Mouse (Mus musculus) stomach, postnatal 0 days (tissue): ENCODE measurements around the gene Gm5737. TPM values are rescaled to one million over a fixed set of nuclear protein-coding genes. Genes with fewer than 3 reads are reported as not detected.
A peak's percentile ranks its signal among the peaks of the same experiment; 100 is the strongest.

ENCODE experiments used
- ATAC-seq: fragments of 200-750 bp; cut with Nextera tagmentation; 2 replicates; pipeline ENCODE4 v1.8.0; 2017; ENCODE audit not compliant: low FRiP score, low TSS enrichment
- DNase-seq: peaks from one replicate; pipeline ENCODE4 v3.0.0-alpha.2; 2016; ENCODE audit warnings: low spot score
- H3K27ac ChIP-seq: fragments of 300-500 bp; sonication (generic); replicated peaks from 2 replicates; pipeline ENCODE4 v1.5.1; 2014; ENCODE audit warnings: mild to moderate bottlenecking, control low read depth
- H3K27me3 ChIP-seq: fragments of 300-500 bp; sonication (generic); 2 replicates; pipeline ENCODE4 v1.6.1; 2014; ENCODE audit warnings: low read length; ENCODE audit not compliant: control insufficient read depth, insufficient read depth
- H3K36me3 ChIP-seq: fragments of 300-500 bp; sonication (generic); 2 replicates; pipeline ENCODE4 v1.6.1; 2014; ENCODE audit warnings: low read length, mixed read lengths; ENCODE audit not compliant: control insufficient read depth, insufficient read depth
- H3K4me1 ChIP-seq: fragments of 300-500 bp; sonication (generic); replicated peaks from 2 replicates; pipeline ENCODE4 v1.6.1; 2014; ENCODE audit warnings: antibody characterized with exemption; ENCODE audit not compliant: control insufficient read depth, insufficient read depth
- H3K4me2 ChIP-seq: fragments of 300-500 bp; sonication (generic); replicated peaks from 2 replicates; pipeline ENCODE4 v1.6.1; 2014; ENCODE audit warnings: low read depth, mild to moderate bottlenecking, control low read depth, moderate library complexity
- H3K4me3 ChIP-seq: fragments of 300-500 bp; sonication (generic); 2 replicates; pipeline ENCODE4 v1.5.1; 2014; ENCODE audit warnings: low read depth, low read length, control low read depth
- H3K9ac ChIP-seq: fragments of 300-500 bp; sonication (generic); 2 replicates; pipeline ENCODE4 v1.6.1; 2014; ENCODE audit warnings: mild to moderate bottlenecking, low read length, control low read depth, mixed read lengths
- H3K9me3 ChIP-seq: fragments of 300-500 bp; sonication (generic); 2 replicates; pipeline ENCODE4 v1.6.1; 2016; ENCODE audit warnings: low read length; ENCODE audit not compliant: control insufficient read depth
- CTCF ChIP-seq: IDR thresholded peaks from 2 replicates; pipeline ENCODE4 v1.5.1; 2016; ENCODE audit warnings: antibody characterized with exemption, low read depth, mild to moderate bottlenecking, moderate library complexity
- EP300 ChIP-seq: optimal IDR thresholded peaks from 2 replicates; pipeline ENCODE3; 2016; ENCODE audit warnings: antibody characterized with exemption
- WGBS: fragments of 180-500 bp; shearing (Covaris S2); extraction: QIAGEN DNeasy Blood & Tissue Kit; methylation state at CpG from one replicate; pipeline ENCODE4 v1.1.7; 2014; 5-methylcytosine and 5-hydroxymethylcytosine counted together
- polyA plus RNA-seq: library from polyadenylated mRNA; unstranded; fragments of >200 nt; fragmentation: Nextera tagmentation; extraction: Ambion mirVana; gene quantifications from 2 replicates; pipeline ENCODE4 v1.2.1, GENCODE M21; 2015

Gene Gm5737
- polyA plus RNA-seq, 1 experiment from 2014 or later: not detected

DNA sequence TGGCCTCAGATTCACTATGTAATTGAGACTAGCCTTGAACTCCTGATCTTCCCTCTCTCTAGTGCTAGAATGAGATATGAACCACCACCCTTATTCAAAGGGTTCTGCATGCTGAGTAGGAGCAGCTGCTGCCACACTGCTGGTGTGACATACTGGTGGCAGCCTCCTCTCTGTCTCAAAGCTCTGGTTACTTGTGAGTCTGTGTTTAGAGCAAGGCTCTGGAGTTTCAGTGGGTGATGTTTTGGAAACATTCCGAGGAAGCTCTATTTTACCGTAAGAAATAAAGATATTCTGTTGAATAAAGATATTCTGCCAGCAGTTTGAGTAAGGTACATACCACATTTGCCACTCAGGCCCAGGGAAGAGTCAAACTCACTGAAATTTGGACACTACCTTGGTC lies 8.9 kb upstream of the Gm5737 start:
- no peak overlapping the region for H3K27ac ChIP-seq
- H3K4me1 ChIP-seq: no peaks in the 10 kb centered on the region
- no peak overlapping the region for H3K4me3 ChIP-seq
- DNase-seq: no peak
- no peak overlapping the region for H3K9ac ChIP-seq
- 87% methylated on average over 2 of the region's 2 CpGs for WGBS
- no peaks in the 10 kb centered on the region for H3K36me3 ChIP-seq
- H3K4me2 ChIP-seq: no peak overlapping the region
- H3K27me3 ChIP-seq: no peaks in the 10 kb centered on the region
- TF ChIP-seq CTCF (no peak), EP300 (no peak)
- ATAC-seq: no peak
- H3K9me3 ChIP-seq: no peaks in the 10 kb centered on the region

DNA sequence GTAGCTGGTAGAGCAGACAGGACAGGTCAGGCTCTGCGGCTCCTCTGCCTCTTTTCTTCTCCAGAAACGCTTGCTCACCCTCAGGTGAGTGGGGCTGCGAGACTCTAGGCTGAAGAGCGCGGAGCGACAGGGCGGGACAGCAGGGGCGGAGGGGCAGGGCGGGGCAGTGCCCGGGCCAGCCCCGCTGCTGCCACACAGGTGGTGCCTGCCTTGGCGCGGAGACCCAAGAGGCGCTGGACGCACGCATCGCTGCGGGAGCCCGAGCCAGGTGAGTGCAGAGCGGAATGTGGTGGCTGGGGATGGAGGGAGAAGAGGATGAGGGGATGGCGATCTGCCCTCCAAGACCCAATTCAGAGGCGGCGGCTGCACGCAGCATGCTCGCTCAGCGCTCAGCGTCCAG lies 2.5 kb upstream of the Gm5737 start:
- no peak overlapping the region for H3K9ac ChIP-seq
- H3K36me3 ChIP-seq: no peaks in the 10 kb centered on the region
- H3K4me1 ChIP-seq: no peaks in the 10 kb centered on the region
- H3K27me3 ChIP-seq: no peaks in the 10 kb centered on the region
- 4% methylated on average over 24 of the region's 27 CpGs for WGBS
- DNase-seq: peak; percentile 48
- TF ChIP-seq EP300 (no peak), CTCF (no peak)
- no peaks in the 10 kb centered on the region for H3K9me3 ChIP-seq
- no peak overlapping the region for H3K27ac ChIP-seq
- peak; percentile 35; the same call in 1 of the 2 replicates for ATAC-seq
- no peak overlapping the region for H3K4me3 ChIP-seq
- peak overlapping the region; percentile 49 for H3K4me2 ChIP-seq

DNA sequence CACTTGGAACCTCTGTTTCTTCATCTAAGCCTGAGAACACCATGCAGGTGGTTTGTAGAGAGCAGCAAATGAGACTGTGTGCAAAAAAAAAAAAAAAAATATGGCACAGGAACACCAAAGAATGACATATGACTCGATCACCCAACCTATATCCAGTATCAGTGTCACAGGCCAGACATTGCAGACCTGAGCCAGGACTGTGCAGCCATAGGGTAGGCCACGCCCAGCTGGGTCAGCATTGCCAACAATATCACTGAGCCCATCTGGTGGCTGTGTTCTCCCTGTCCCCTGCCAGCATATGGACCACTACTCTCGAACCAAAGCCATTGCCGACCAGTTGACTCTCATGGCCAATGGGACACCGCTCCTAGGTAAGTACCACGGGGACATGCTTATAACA lies 5.4 kb downstream of the Gm5737 start:
- no peak overlapping the region for H3K4me2 ChIP-seq
- no peaks in the 10 kb centered on the region for H3K36me3 ChIP-seq
- H3K4me3 ChIP-seq: no peak overlapping the region
- DNase-seq (no peak), ATAC-seq (no peak)
- H3K27me3 ChIP-seq: no peaks in the 10 kb centered on the region
- TF ChIP-seq CTCF (no peak), EP300 (no peak)
- H3K27ac ChIP-seq: no peak overlapping the region
- H3K9me3 ChIP-seq: no peaks in the 10 kb centered on the region
- no peaks in the 10 kb centered on the region for H3K4me1 ChIP-seq
- no peak overlapping the region for H3K9ac ChIP-seq
- WGBS: 87% methylated on average over 6 of the region's 6 CpGs

DNA sequence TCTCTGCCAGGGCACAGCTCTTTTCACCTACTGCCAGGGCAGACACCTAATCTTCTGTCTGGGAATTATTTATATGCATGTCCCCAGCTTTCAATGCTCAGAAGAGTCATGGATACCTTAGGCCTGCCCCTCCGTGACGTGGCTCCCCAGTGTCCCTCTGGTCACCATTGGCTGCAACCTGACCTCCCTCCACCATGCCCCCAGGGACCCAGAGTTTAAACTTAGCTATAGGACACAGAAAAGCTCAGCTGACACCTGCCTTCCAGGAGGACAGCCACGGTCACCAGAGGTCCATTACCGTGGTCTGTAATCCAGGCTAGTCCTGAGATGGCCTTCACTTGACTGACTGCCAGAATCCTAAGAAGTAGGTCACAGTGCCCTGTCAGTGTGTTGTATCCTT lies 7.2 kb downstream of the Gm5737 start:
- no peak overlapping the region for H3K9ac ChIP-seq
- H3K4me3 ChIP-seq: no peak overlapping the region
- DNase-seq: no peak
- ATAC-seq: no peak
- no peaks in the 10 kb centered on the region for H3K4me1 ChIP-seq
- H3K27me3 ChIP-seq: no peaks in the 10 kb centered on the region
- 90% methylated on average over 4 of the region's 4 CpGs for WGBS
- H3K36me3 ChIP-seq: no peaks in the 10 kb centered on the region
- H3K4me2 ChIP-seq: no peak overlapping the region
- H3K9me3 ChIP-seq: no peaks in the 10 kb centered on the region
- H3K27ac ChIP-seq: no peak overlapping the region
- TF ChIP-seq CTCF: no peak

DNA sequence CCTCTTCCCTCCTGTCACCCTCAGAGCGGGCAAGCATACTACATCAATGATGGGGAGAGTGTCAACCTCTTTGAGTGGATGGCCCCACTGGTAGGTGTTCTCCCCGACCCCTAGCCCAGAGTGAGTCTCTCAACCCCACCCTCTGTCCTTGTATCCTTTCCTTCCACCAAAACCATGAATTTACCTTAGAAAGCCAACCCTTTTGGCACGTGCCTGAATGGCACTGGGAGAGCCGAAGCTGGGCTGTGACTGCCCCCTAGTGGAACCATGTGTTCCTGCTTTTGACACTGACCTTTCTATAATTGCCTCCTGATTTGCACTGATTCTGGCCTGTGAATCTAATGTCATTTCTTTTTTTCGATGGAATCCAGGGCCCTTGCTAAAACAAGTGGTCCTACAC lies 11.1 kb downstream of the Gm5737 start:
- Histone ChIP-seq H3K9ac (no peak overlapping the region), H3K4me2 (no peak overlapping the region), H3K4me3 (no peak overlapping the region), H3K9me3 (no peaks in the 10 kb centered on the region), H3K36me3 (no peaks in the 10 kb centered on the region), H3K27me3 (no peaks in the 10 kb centered on the region), H3K4me1 (no peaks in the 10 kb centered on the region), H3K27ac (no peak overlapping the region)
- ATAC-seq (peak; percentile 33), DNase-seq (peak; percentile 69)
- 26% methylated on average over 5 of the region's 5 CpGs for WGBS
- peak; percentile 95 for TF ChIP-seq CTCF
- TF ChIP-seq EP300: no peak

DNA sequence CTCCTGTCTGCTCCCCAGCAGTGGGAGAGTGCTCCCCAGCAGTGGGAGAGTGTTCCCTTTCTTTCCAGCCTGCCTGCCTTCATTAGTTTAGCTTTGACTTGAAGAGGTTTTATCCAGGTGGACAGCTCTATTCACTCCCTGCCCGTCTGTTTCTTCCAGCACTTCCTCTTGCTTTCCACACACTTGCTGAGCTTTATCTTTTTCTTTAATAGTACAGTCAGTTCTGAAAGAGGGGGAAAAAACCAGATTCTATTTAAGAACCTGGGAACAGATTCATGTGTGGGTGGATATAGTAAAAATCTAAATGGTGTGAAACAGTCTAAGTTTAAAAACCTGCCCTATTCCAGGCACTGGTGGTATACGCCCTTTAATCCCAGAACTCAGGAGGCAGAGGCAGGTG lies 12.9 kb downstream of the Gm5737 start:
- H3K9ac ChIP-seq: no peak overlapping the region
- no peak for TF ChIP-seq CTCF
- no peak for TF ChIP-seq EP300
- no peak for ATAC-seq
- 60% methylated on average over 2 of the region's 2 CpGs for WGBS
- DNase-seq: no peak
- no peak overlapping the region for H3K4me2 ChIP-seq
- H3K4me1 ChIP-seq: no peaks in the 10 kb centered on the region
- H3K9me3 ChIP-seq: no peaks in the 10 kb centered on the region
- H3K27me3 ChIP-seq: no peaks in the 10 kb centered on the region
- H3K4me3 ChIP-seq: no peak overlapping the region
- no peak overlapping the region for H3K27ac ChIP-seq
- H3K36me3 ChIP-seq: no peaks in the 10 kb centered on the region

DNA sequence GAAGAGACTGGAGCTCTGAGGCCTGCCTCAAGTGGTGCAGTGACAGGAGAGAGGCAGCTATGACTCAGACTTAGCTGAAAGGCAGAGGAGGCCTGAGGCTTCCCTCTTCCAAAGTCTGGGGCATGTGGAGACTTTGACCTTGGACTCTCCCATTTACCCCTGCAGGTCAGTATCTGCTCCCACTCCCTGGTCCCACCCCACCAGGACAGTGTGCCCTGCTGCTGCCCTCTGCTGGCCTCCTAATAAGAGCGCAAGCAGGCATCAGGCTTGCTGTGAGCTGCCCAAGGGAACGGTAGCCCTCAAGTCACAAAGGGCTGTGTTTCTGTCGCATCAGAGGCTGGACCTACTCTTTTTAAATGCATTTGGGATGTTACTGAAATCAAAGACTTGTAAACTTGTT lies 14.2 kb downstream of the Gm5737 start:
- Histone ChIP-seq H3K9ac (no peak overlapping the region), H3K4me2 (no peak overlapping the region), H3K27me3 (no peaks in the 10 kb centered on the region), H3K4me3 (no peak overlapping the region), H3K9me3 (no peaks in the 10 kb centered on the region), H3K27ac (no peak overlapping the region), H3K4me1 (no peaks in the 10 kb centered on the region), H3K36me3 (no peaks in the 10 kb centered on the region)
- DNase-seq: peak; percentile 65
- WGBS: 21% methylated on average over 3 of the region's 3 CpGs
- TF ChIP-seq EP300: no peak
- TF ChIP-seq CTCF: peak; percentile 84
- ATAC-seq: no peak
